Mouse (Mus musculus) G1E (cell line): Measurements from ENCODE around the gene Ankrd13a.

Experiments
- CTCF ChIP-seq: IDR thresholded peaks from 2 replicates; pipeline ENCODE4 v1.5.1; 2012; ENCODE audit warnings: low read depth, low read length, inconsistent platforms, mixed read lengths
- GATA1 ChIP-seq: IDR thresholded peaks from 2 replicates; pipeline ENCODE4 v1.6.1; 2012; ENCODE audit warnings: borderline replicate concordance, low read length, inconsistent platforms, mixed read lengths
- TAL1 ChIP-seq: conservative IDR thresholded peaks from 2 replicates; pipeline ENCODE4 v1.6.1; 2012; ENCODE audit warnings: low read depth, low read length, inconsistent platforms, mixed read lengths

GRCm38 (mm10) chr5:114753384-114753783 is 21.1 kb upstream of the Ankrd13a start:
- TF ChIP-seq CTCF (no peak), TAL1 (no peak), GATA1 (no peak)
